Mouse (Mus musculus) heart, postnatal 10 days (tissue): ENCODE results near the gene Eif3k. TPM values are rescaled to one million over a fixed set of nuclear protein-coding genes. Genes with fewer than 3 reads are reported as not detected.

Experiments
- total RNA-seq, 2 experiments: library from RNA; stranded (reverse); gene quantifications; 2 replicates each; pipeline ENCODE4 v1.2.3; 2021

Eif3k gene
- total RNA-seq, 2 experiments from 2014 or later: 185 to 188 TPM

Other genes starting within 250 kb of the Eif3k start
- gene Mrps12, start 240.0 kb downstream of the Eif3k start, total RNA-seq: 10 to 100 TPM; 53.0 to 54.4 TPM
- gene Sars2, start 239.9 kb downstream of the Eif3k start, total RNA-seq: 10 to 100 TPM; 15.6 to 16.4 TPM
- gene Ccer2, start 225.7 kb downstream of the Eif3k start, total RNA-seq: not detected
- gene Sirt2, start 215.1 kb downstream of the Eif3k start, total RNA-seq: 10 to 100 TPM; 70.7 to 76.3 TPM
- gene Nfkbib, start 214.4 kb downstream of the Eif3k start, total RNA-seq: 10 to 100 TPM; 15.4 to 16.1 TPM
- gene Rinl, start 192.9 kb downstream of the Eif3k start, total RNA-seq: 1 to 10 TPM; 2.1 to 2.2 TPM
- gene Hnrnpl, start 173.3 kb downstream of the Eif3k start, total RNA-seq: 100 to 1,000 TPM; 423 to 428 TPM
- 1,000 to 10,000 TPM; 1,137 to 1,217 TPM for gene Ech1, start 156.6 kb downstream of the Eif3k start, total RNA-seq
- 10 to 100 TPM; 35.0 to 35.8 TPM for gene Lgals4, start 148.0 kb downstream of the Eif3k start, total RNA-seq
- 1 to 10 TPM; 2.2 to 2.8 TPM for gene Lgals7, start 118.0 kb downstream of the Eif3k start, total RNA-seq
- gene Capn12, start 100.4 kb downstream of the Eif3k start, total RNA-seq: under 1 TPM; 0.26 to 0.47 TPM
- gene Actn4, start 19.5 kb downstream of the Eif3k start, total RNA-seq: 100 to 1,000 TPM; 173 to 174 TPM
- 1 to 10 TPM; 2.0 to 2.2 TPM for gene Map4k1, start 186 bp upstream of the Eif3k start, total RNA-seq
- under 1 TPM in 1 of 2 experiments, not detected in 1; 0.07 TPM for gene Ryr1, start 143.3 kb upstream of the Eif3k start, total RNA-seq
- gene Rasgrp4, start 153.0 kb upstream of the Eif3k start, total RNA-seq: 1 to 10 TPM; 1.1 to 2.1 TPM
- 10 to 100 TPM; 13.7 to 15.4 TPM for gene Fam98c, start 174.4 kb upstream of the Eif3k start, total RNA-seq
- gene Ggn, start 188.3 kb upstream of the Eif3k start, total RNA-seq: under 1 TPM; 0.55 to 0.57 TPM
- 1 to 10 TPM; 1.9 to 2.2 TPM for gene Spred3, start 188.5 kb upstream of the Eif3k start, total RNA-seq
- 100 to 1,000 TPM; 173 to 179 TPM for gene Psmd8, start 198.8 kb upstream of the Eif3k start, total RNA-seq
- under 1 TPM; 0.45 to 0.67 TPM for gene Catsperg1, start 232.2 kb upstream of the Eif3k start, total RNA-seq